Mouse (Mus musculus): ENCODE measurements around the gene Olfr395.
"Not testable (repeated sequence)": the region's sequence is repeated elsewhere in the genome, so short reads cannot be mapped to it uniquely, and the experiment has no call there.

Gene Olfr395

GRCm38 (mm10) chr11:73909199-73909598, at the start of gene Olfr395:
Gene Olfr395 (minus strand): TSS chr11:73909299.
- not testable (repeated sequence) for DNase-seq (ENCODE audit: low spot score)

GRCm38 (mm10) chr11:73936377-73936776, 27.3 kb upstream of the Olfr395 start, which contains the start of gene Olfr23:
Gene Olfr23 (plus strand): TSS chr11:73936677.
- DNase-seq (ENCODE audit: low spot score), result no peak

GRCm38 (mm10) chr11:73890671-73891070, 18.4 kb downstream of the Olfr395 start, which contains the start of gene Olfr394:
Gene Olfr394 (minus strand): TSS chr11:73890771.
- DNase-seq (ENCODE audit: low spot score), result no peak
